Mouse (Mus musculus): ENCODE results near the gene Tbc1d10c. TPM values are rescaled to one million over a fixed set of nuclear protein-coding genes. Genes with fewer than 3 reads are reported as not detected.

The Tbc1d10c gene
- total and polyA plus RNA-seq, 3 experiments: 43.5 to 58.5 (median 46.3) TPM

DNA sequence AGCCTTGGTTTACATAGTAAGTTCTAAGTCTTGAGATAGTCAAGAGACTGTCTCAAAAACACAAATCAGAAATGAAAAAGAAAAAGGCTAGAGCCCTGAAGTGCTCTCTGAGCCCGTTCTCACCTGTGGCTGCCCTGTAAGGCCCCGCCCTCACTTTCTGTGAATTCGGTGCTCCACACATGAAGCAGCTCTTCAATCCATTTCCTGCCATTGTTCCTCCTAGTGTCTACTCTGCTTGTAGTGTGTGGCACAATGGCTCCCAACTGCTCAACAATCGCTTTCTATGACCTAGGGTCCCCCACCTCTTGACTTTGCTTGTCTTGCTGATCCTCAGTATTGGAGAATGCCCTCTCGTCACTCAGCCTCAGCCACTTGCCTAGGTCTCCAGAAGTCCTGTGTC, 36.4 kb upstream of the Tbc1d10c start:
- no peak overlapping the region for H3K9ac ChIP-seq (ENCODE audit: insufficient read depth, low read depth)
- H3K27ac ChIP-seq (ENCODE audit: insufficient read depth, low read depth): no peak overlapping the region
- H3K4me3 ChIP-seq (replicated peaks in 1 of 3; ENCODE audit: low read depth in 2 of 3, low read length in 2 of 3, poor library complexity in 1 of 3): no peak overlapping the region
- peaks cover 14% of the 10 kb centered on the region for H3K27me3 ChIP-seq (replicated peaks)
- no peak overlapping the region for H3K4me2 ChIP-seq (ENCODE audit: insufficient read depth, low read depth, poor library complexity, severe bottlenecking)
- no peaks in the 10 kb centered on the region for H3K9me3 ChIP-seq (replicated peaks; ENCODE audit: low read length)
- TF ChIP-seq CHD1 (IDR thresholded peaks at IDR 0.05; ENCODE audit: low read depth, low read length) (no peak), ETS1 (conservative IDR thresholded peaks at IDR 0.05; ENCODE audit: low read depth, low read length) (no peak), MYC (IDR thresholded peaks at IDR 0.05; ENCODE audit: low read depth, low read length) (no peak), PAX5 (IDR thresholded peaks at IDR 0.05; ENCODE audit: low read length) (no peak), POLR2AphosphoS2 (IDR thresholded peaks at IDR 0.05; ENCODE audit: low read depth, low read length) (no peak)
- no peak for DNase-seq (ENCODE audit: extremely low read depth)
- H3K79me2 ChIP-seq (replicated peaks; ENCODE audit: control insufficient read depth, extremely low read depth, insufficient read depth, poor library complexity, severe bottlenecking): no peaks in the 10 kb centered on the region
- dilution Hi-C loops (cut with MboI; ENCODE audit: extremely low pct_ligation_motif_present, extremely low pct_unique_long_range_greater_than_20kb, low sequenced_read_pairs): no loop called here
- peaks cover 18 to 57% of the 10 kb centered on the region in 2 experiments for H3K4me1 ChIP-seq (ENCODE audit: control insufficient read depth in 1 of 2, insufficient read depth in 2 of 2)
- in situ Hi-C loops (cut with MboI; ENCODE audit: low pct_ligation_motif_present, low pct_unique_long_range_greater_than_20kb, low sequenced_read_pairs): no loop called here
- H3K36me3 ChIP-seq (replicated peaks in 1 of 2; ENCODE audit: control insufficient read depth in 1 of 2, insufficient read depth in 1 of 2, low read length in 1 of 2): no peaks in the 10 kb centered on the region

DNA sequence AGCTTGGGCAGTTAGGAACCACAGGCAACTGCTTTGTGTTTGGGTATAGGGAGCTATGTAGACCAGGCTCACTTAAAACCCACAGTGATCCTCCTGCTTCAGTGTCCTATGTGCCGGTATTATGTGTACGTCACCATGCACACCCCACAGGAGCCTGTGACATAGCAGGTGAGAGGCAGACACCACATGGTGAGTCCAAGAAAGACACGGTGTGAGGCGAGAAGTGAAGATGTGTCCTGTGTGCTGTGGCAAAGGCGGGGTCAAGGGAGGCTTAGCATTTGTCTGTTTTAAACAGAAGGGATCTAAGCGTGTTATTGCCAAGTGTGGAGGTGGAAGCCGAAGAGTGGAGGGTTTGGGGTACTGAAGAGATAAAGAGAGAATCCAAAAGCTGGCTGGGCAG, 35.7 kb upstream of the Tbc1d10c start:
- Histone ChIP-seq H3K27ac (ENCODE audit: insufficient read depth, low read depth) (no peak overlapping the region), H3K4me1 (ENCODE audit: control insufficient read depth in 1 of 2, insufficient read depth in 2 of 2) (peaks cover 17 to 61% of the 10 kb centered on the region in 2 experiments), H3K27me3 (replicated peaks) (peaks cover 14% of the 10 kb centered on the region), H3K9ac (ENCODE audit: insufficient read depth, low read depth) (no peak overlapping the region), H3K79me2 (replicated peaks; ENCODE audit: control insufficient read depth, extremely low read depth, insufficient read depth, poor library complexity, severe bottlenecking) (no peaks in the 10 kb centered on the region), H3K9me3 (replicated peaks; ENCODE audit: low read length) (no peaks in the 10 kb centered on the region), H3K4me2 (ENCODE audit: insufficient read depth, low read depth, poor library complexity, severe bottlenecking) (no peak overlapping the region), H3K4me3 (replicated peaks in 1 of 3; ENCODE audit: low read depth in 2 of 3, low read length in 2 of 3, poor library complexity in 1 of 3) (no peak overlapping the region), H3K36me3 (replicated peaks in 1 of 2; ENCODE audit: control insufficient read depth in 1 of 2, insufficient read depth in 1 of 2, low read length in 1 of 2) (no peaks in the 10 kb centered on the region)
- in situ Hi-C loops (cut with MboI; ENCODE audit: low pct_ligation_motif_present, low pct_unique_long_range_greater_than_20kb, low sequenced_read_pairs) (no loop called here), dilution Hi-C loops (cut with MboI; ENCODE audit: extremely low pct_ligation_motif_present, extremely low pct_unique_long_range_greater_than_20kb, low sequenced_read_pairs) (no loop called here)
- TF ChIP-seq ETS1 (conservative IDR thresholded peaks at IDR 0.05; ENCODE audit: low read depth, low read length) (no peak), SMC3 (IDR thresholded peaks at IDR 0.05; ENCODE audit: low read depth, low read length) (no peak)
- no peak for DNase-seq (ENCODE audit: extremely low read depth)

DNA sequence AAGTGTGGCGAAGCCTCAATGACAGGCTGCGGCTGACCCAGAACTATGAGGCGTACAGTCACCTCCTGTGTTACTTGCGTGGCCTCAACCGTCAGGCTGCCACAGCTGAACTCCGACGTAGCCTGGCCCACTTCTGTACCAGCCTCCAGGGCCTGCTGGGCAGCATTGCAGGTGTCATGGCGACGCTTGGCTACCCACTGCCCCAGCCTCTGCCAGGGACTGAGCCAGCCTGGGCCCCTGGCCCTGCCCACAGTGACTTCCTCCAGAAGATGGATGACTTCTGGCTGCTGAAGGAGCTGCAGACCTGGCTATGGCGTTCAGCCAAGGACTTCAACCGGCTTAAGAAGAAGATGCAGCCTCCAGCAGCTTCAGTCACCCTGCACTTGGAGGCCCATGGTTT, 31.1 kb upstream of the Tbc1d10c start:
- Histone ChIP-seq H3K4me1 (ENCODE audit: control insufficient read depth in 1 of 2, insufficient read depth in 2 of 2) (peaks cover 6 to 62% of the 10 kb centered on the region in 2 experiments; a peak in 3 of 4 replicates), H3K4me2 (ENCODE audit: insufficient read depth, low read depth, poor library complexity, severe bottlenecking) (no peak overlapping the region), H3K27me3 (replicated peaks) (peaks cover 12% of the 10 kb centered on the region), H3K4me3 (replicated peaks in 1 of 3; ENCODE audit: low read depth in 2 of 3, low read length in 2 of 3, poor library complexity in 1 of 3) (no peak overlapping the region), H3K9ac (ENCODE audit: insufficient read depth, low read depth) (no peak overlapping the region), H3K79me2 (replicated peaks; ENCODE audit: control insufficient read depth, extremely low read depth, insufficient read depth, poor library complexity, severe bottlenecking) (no peaks in the 10 kb centered on the region), H3K9me3 (replicated peaks; ENCODE audit: low read length) (no peaks in the 10 kb centered on the region), H3K36me3 (replicated peaks in 1 of 2; ENCODE audit: control insufficient read depth in 1 of 2, insufficient read depth in 1 of 2, low read length in 1 of 2) (no peaks in the 10 kb centered on the region), H3K27ac (ENCODE audit: insufficient read depth, low read depth) (no peak overlapping the region)
- dilution Hi-C loops (cut with MboI; ENCODE audit: extremely low pct_ligation_motif_present, extremely low pct_unique_long_range_greater_than_20kb, low sequenced_read_pairs) (no loop called here), in situ Hi-C loops (cut with MboI; ENCODE audit: low pct_ligation_motif_present, low pct_unique_long_range_greater_than_20kb, low sequenced_read_pairs) (no loop called here)
- TF ChIP-seq BHLHE40 (IDR thresholded peaks at IDR 0.05; ENCODE audit: low read depth, low read length) (no peak), EP300 (IDR thresholded peaks at IDR 0.05; ENCODE audit: low read length) (no peak), MAFK (IDR thresholded peaks at IDR 0.05; ENCODE audit: insufficient replicate concordance, low read length) (no peak), POLR2A (IDR thresholded peaks at IDR 0.05; ENCODE audit: low read depth, low read length) (no peak), RCOR1 (conservative IDR thresholded peaks at IDR 0.05; ENCODE audit: low read depth, low read length) (no peak), ZMIZ1 (IDR thresholded peaks at IDR 0.05; ENCODE audit: low read depth, low read length) (no peak), E2F4 (IDR thresholded peaks at IDR 0.05; ENCODE audit: insufficient replicate concordance, low read depth, low read length) (no peak), GABPA (IDR thresholded peaks at IDR 0.05; ENCODE audit: insufficient replicate concordance, low read depth, low read length) (no peak), MYC (IDR thresholded peaks at IDR 0.05; ENCODE audit: low read depth, low read length) (no peak), UBTF (IDR thresholded peaks at IDR 0.05; ENCODE audit: low read depth, low read length) (no peak), NRF1 (IDR thresholded peaks at IDR 0.05; ENCODE audit: low read depth, low read length) (no peak), SIN3A (IDR thresholded peaks at IDR 0.05; ENCODE audit: low read length) (no peak), NELFE (IDR thresholded peaks at IDR 0.05; ENCODE audit: low read depth, low read length) (no peak), SMC3 (IDR thresholded peaks at IDR 0.05; ENCODE audit: low read depth, low read length) (no peak), USF2 (conservative IDR thresholded peaks at IDR 0.05; ENCODE audit: low read depth, low read length) (no peak), POLR2AphosphoS2 (IDR thresholded peaks at IDR 0.05; ENCODE audit: low read depth, low read length) (no peak)
- DNase-seq (ENCODE audit: extremely low read depth): no peak
